In genomic region chr17:83988165-83988564, GRCm38 (mm10) we compare ENCODE assay signal across 16 mouse cellular contexts.
A peak's percentile ranks its signal among the peaks of the same experiment; 100 is the strongest.
DNase-seq lines count a peak whose midpoint lies in the region; ATAC-seq and TF ChIP-seq lines count a peak whose summit lies in the region.
"Had no signal": no experiment of that assay in that cellular context is flagged by ENCODE, and none has a peak within 500 bp of the region (broad histone marks: within the 10 kb centered on the region; RNA-seq: fewer than 3 reads in every experiment).

No protein-coding gene starts in this region.

- H3K27ac ChIP-seq in heart, embryonic 16.5 days (ENCODE audit: low read length): peak overlapping the region; percentile 37; the same call in 1 of the 2 replicates
- H3K27ac ChIP-seq in lung, embryonic 15.5 days: peak overlapping the region; percentile 91
- H3K27ac ChIP-seq in embryonic facial prominence, embryonic 14.5 days (replicated peaks; ENCODE audit: low read depth, low read length): peak overlapping the region; percentile 96
- H3K27ac ChIP-seq in midbrain, embryonic 15.5 days: no peak overlapping the region
- H3K27ac ChIP-seq: hindbrain, postnatal 0 days; macrophage had no signal

- TF ChIP-seq CTCF in lung, adult 2 months (IDR thresholded peaks at IDR 0.05; ENCODE audit: insufficient read depth, low read length): no peak

- DNase-seq in heart, adult 9 months (ENCODE audit: low spot score in 2 of 2): no peak
- DNase-seq in lung, adult 2 months: no peak
- no peak for DNase-seq in embryonic facial prominence, embryonic 14.5 days (ENCODE audit: low spot score)
- no peak for DNase-seq in urinary bladder, postnatal 36 days (ENCODE audit: low spot score in 2 of 2)
- DNase-seq: adrenal gland, postnatal 36 days; kidney, postnatal 4 days; liver had no signal

- 64% methylated on average over 5 of the region's 5 CpGs for WGBS in heart, embryonic 16.5 days
- WGBS in lung, embryonic 15.5 days: 68% methylated on average over 5 of the region's 5 CpGs
- WGBS in lung, adult 2 months: 59% methylated on average over 5 of the region's 5 CpGs
- 89% methylated on average over 5 of the region's 5 CpGs for WGBS in embryonic facial prominence, embryonic 14.5 days
- 96% methylated on average over 5 of the region's 5 CpGs for WGBS in midbrain, embryonic 15.5 days

- no peak overlapping the region for H3K4me2 ChIP-seq in heart, embryonic 16.5 days (ENCODE audit: low read depth, low read length)
- no peak overlapping the region for H3K4me2 ChIP-seq in lung, embryonic 15.5 days
- H3K4me2 ChIP-seq in embryonic facial prominence, embryonic 14.5 days (ENCODE audit: low read depth, low read length): no peak overlapping the region
- H3K4me2 ChIP-seq in midbrain, embryonic 15.5 days: no peak overlapping the region
- H3K4me2 ChIP-seq: forebrain, embryonic 12.5 days; heart, embryonic 11.5 days had no signal

- ATAC-seq in heart, embryonic 16.5 days (replicated peaks; ENCODE audit: extremely low read depth, insufficient read depth, low FRiP score): no peak
- ATAC-seq in lung, embryonic 15.5 days (ENCODE audit: borderline replicate concordance, extremely low read depth, low FRiP score, low TSS enrichment): no peak
- ATAC-seq in embryonic facial prominence, embryonic 14.5 days (ENCODE audit: low read depth): no peak
- peak; percentile 66 for ATAC-seq in megakaryocyte-erythroid progenitor cell, adult 5-6 weeks (replicated peaks; ENCODE audit: low FRiP score, low TSS enrichment, poor library complexity, severe bottlenecking)
- ATAC-seq in midbrain, embryonic 15.5 days (replicated peaks): no peak
- ATAC-seq: CD4-positive, CD25-positive, alpha-beta regulatory T cell, adult 4 months; hindbrain, postnatal 0 days had no signal

- no peaks in the 10 kb centered on the region for H3K27me3 ChIP-seq in heart, embryonic 16.5 days (ENCODE audit: control insufficient read depth, insufficient read depth, low read length)
- no peaks in the 10 kb centered on the region for H3K27me3 ChIP-seq in lung, embryonic 15.5 days
- H3K27me3 ChIP-seq in embryonic facial prominence, embryonic 14.5 days (replicated peaks; ENCODE audit: control insufficient read depth, insufficient read depth, low read length): no peaks in the 10 kb centered on the region
- H3K27me3 ChIP-seq in midbrain, embryonic 15.5 days (replicated peaks): no peaks in the 10 kb centered on the region

- H3K36me3 ChIP-seq in heart, embryonic 16.5 days (ENCODE audit: control insufficient read depth, insufficient read depth): no peaks in the 10 kb centered on the region
- no peaks in the 10 kb centered on the region for H3K36me3 ChIP-seq in lung, embryonic 15.5 days
- H3K36me3 ChIP-seq in embryonic facial prominence, embryonic 14.5 days (ENCODE audit: control insufficient read depth, insufficient read depth, low read length): no peaks in the 10 kb centered on the region
- no peaks in the 10 kb centered on the region for H3K36me3 ChIP-seq in midbrain, embryonic 15.5 days (replicated peaks)
- H3K36me3 ChIP-seq: forebrain, embryonic 12.5 days had no signal

- no peak overlapping the region for H3K4me3 ChIP-seq in heart, embryonic 16.5 days (ENCODE audit: low read length)
- no peak overlapping the region for H3K4me3 ChIP-seq in lung, embryonic 15.5 days
- no peak overlapping the region for H3K4me3 ChIP-seq in lung, adult 2 months (replicated peaks; ENCODE audit: extremely low read depth, low read depth, low read length)
- no peak overlapping the region for H3K4me3 ChIP-seq in embryonic facial prominence, embryonic 14.5 days (ENCODE audit: low read depth, low read length)
- no peak overlapping the region for H3K4me3 ChIP-seq in midbrain, embryonic 15.5 days
- H3K4me3 ChIP-seq: forebrain, embryonic 12.5 days had no signal

- peaks cover 36% of the 10 kb centered on the region for H3K4me1 ChIP-seq in heart, embryonic 16.5 days (ENCODE audit: control insufficient read depth, insufficient read depth, low read length)
- H3K4me1 ChIP-seq in lung, embryonic 15.5 days: peaks cover 88% of the 10 kb centered on the region
- H3K4me1 ChIP-seq in lung, adult 2 months (ENCODE audit: control insufficient read depth, insufficient read depth, low read length): peaks cover 39% of the 10 kb centered on the region
- H3K4me1 ChIP-seq in embryonic facial prominence, embryonic 14.5 days (ENCODE audit: control insufficient read depth, insufficient read depth, low read length): peaks cover 79% of the 10 kb centered on the region
- peaks cover 13% of the 10 kb centered on the region for H3K4me1 ChIP-seq in midbrain, embryonic 15.5 days

- no peak overlapping the region for H3K9ac ChIP-seq in heart, embryonic 16.5 days (ENCODE audit: low read length)
- no peak overlapping the region for H3K9ac ChIP-seq in lung, embryonic 15.5 days
- no peak overlapping the region for H3K9ac ChIP-seq in embryonic facial prominence, embryonic 14.5 days (ENCODE audit: low read depth, low read length)
- no peak overlapping the region for H3K9ac ChIP-seq in midbrain, embryonic 15.5 days
- H3K9ac ChIP-seq: forebrain, embryonic 12.5 days had no signal

- H3K9me3 ChIP-seq in heart, embryonic 16.5 days (replicated peaks; ENCODE audit: control insufficient read depth, low read length): no peaks in the 10 kb centered on the region
- H3K9me3 ChIP-seq in lung, embryonic 15.5 days: no peaks in the 10 kb centered on the region
- no peaks in the 10 kb centered on the region for H3K9me3 ChIP-seq in embryonic facial prominence, embryonic 14.5 days (ENCODE audit: control insufficient read depth, low read length)
- no peaks in the 10 kb centered on the region for H3K9me3 ChIP-seq in midbrain, embryonic 15.5 days
- H3K9me3 ChIP-seq: forebrain, embryonic 12.5 days had no signal

- no peak for TF ChIP-seq POLR2A in lung, adult 2 months (IDR thresholded peaks at IDR 0.05; ENCODE audit: borderline replicate concordance, extremely low read depth, low read depth, low read length)
